Mouse (Mus musculus) hindbrain, postnatal 0 days (tissue): ENCODE results near the gene Fgfr2. TPM values are rescaled to one million over a fixed set of nuclear protein-coding genes. Genes with fewer than 3 reads are reported as not detected.

Experiments used
- ATAC-seq: fragments of 200-750 bp; cut with Nextera tagmentation; 2 replicates; pipeline ENCODE4 v1.8.0; 2017; ENCODE audit warnings: mild to moderate bottlenecking, moderate TSS enrichment, moderate library complexity
- DNase-seq: peaks from one replicate; pipeline ENCODE4 v3.0.0-alpha.2; 2015; ENCODE audit warnings: low spot score
- H3K27ac ChIP-seq: fragments of 300-500 bp; sonication (generic); 2 replicates; pipeline ENCODE4 v1.5.1; 2014; ENCODE audit warnings: mild to moderate bottlenecking
- H3K27me3 ChIP-seq: fragments of 300-500 bp; sonication (generic); 2 replicates; pipeline ENCODE4 v1.6.1; 2014; ENCODE audit warnings: low read length, mixed read lengths; ENCODE audit not compliant: insufficient read depth
- H3K36me3 ChIP-seq: fragments of 300-500 bp; sonication (generic); 2 replicates; pipeline ENCODE4 v1.6.1; 2014; ENCODE audit warnings: low read length, mixed read lengths; ENCODE audit not compliant: insufficient read depth
- H3K4me1 ChIP-seq: fragments of 300-500 bp; sonication (generic); 2 replicates; pipeline ENCODE4 v1.6.1; 2014; ENCODE audit warnings: antibody characterized with exemption, low read length, mixed read lengths; ENCODE audit not compliant: insufficient read depth
- H3K4me2 ChIP-seq: fragments of 300-500 bp; sonication (generic); 2 replicates; pipeline ENCODE4 v1.6.1; 2014; ENCODE audit warnings: low read depth, mild to moderate bottlenecking, low read length, moderate library complexity, mixed read lengths
- H3K4me3 ChIP-seq: fragments of 300-500 bp; sonication (generic); 2 replicates; pipeline ENCODE4 v1.5.1; 2014; ENCODE audit warnings: low read length
- H3K9ac ChIP-seq: fragments of 300-500 bp; sonication (generic); replicated peaks from 2 replicates; pipeline ENCODE4 v1.6.1; 2014; ENCODE audit warnings: mild to moderate bottlenecking, low read length, moderate library complexity, mixed read lengths
- H3K9me3 ChIP-seq: fragments of 300-500 bp; sonication (generic); 2 replicates; pipeline ENCODE4 v1.6.1; 2016; ENCODE audit warnings: low read length, mixed read lengths
- CTCF ChIP-seq: IDR thresholded peaks from 2 replicates; pipeline ENCODE4 v1.5.1; 2016; ENCODE audit warnings: antibody characterized with exemption, control low read depth, low read depth
- WGBS: fragments of 180-500 bp; shearing (Covaris S2); extraction: QIAGEN DNeasy Blood & Tissue Kit; methylation state at CpG from one replicate; pipeline ENCODE4 v1.1.7; 2014; 5-methylcytosine and 5-hydroxymethylcytosine counted together
- polyA plus RNA-seq: library from polyadenylated mRNA; unstranded; fragments of >200 nt; fragmentation: Nextera tagmentation; extraction: Ambion mirVana; gene quantifications from 2 replicates; pipeline ENCODE4 v1.2.1, GENCODE M21; 2015
- total RNA-seq: library from RNA; depleted of rRNA; stranded (reverse); fragments of >200 nt; gene quantifications from 2 replicates; pipeline ENCODE4 v1.2.3, GENCODE M21; 2014

Fgfr2 gene
- total and polyA plus RNA-seq, 2 experiments from 2014 or later = 17.3 to 49.0 TPM

GRCm38 (mm10) chr7:130262528-130263232, 2860.5 kb downstream of the Fgfr2 start:
- Histone ChIP-seq H3K4me3 (peak overlapping the region; percentile 67), H3K4me1 (peaks cover 23% of the 10 kb centered on the region), H3K9ac (peak overlapping the region; percentile 39), H3K36me3 (no peaks in the 10 kb centered on the region), H3K4me2 (peak overlapping the region; percentile 91), H3K27ac (peak overlapping the region; percentile 17; the same call in 1 of the 2 replicates), H3K9me3 (no peaks in the 10 kb centered on the region), H3K27me3 (no peaks in the 10 kb centered on the region)
- DNase-seq = no peak
- no peak for ATAC-seq
- TF ChIP-seq CTCF = no peak
- WGBS = 20% methylated on average over 17 of the region's 17 CpGs

GRCm38 (mm10) chr7:130261684-130262527, 2861.2 kb downstream of the Fgfr2 start:
- WGBS = 29% methylated on average over 17 of the region's 17 CpGs
- H3K4me1 ChIP-seq = peaks cover 23% of the 10 kb centered on the region

GRCm38 (mm10) chr7:130260905-130261683, 2862.1 kb downstream of the Fgfr2 start:
- 43% methylated on average over 20 of the region's 20 CpGs for WGBS
- no peaks in the 10 kb centered on the region for H3K27me3 ChIP-seq
- H3K36me3 ChIP-seq = no peaks in the 10 kb centered on the region
- H3K4me3 ChIP-seq = peak overlapping the region; percentile 67
- no peak for TF ChIP-seq CTCF
- peaks cover 23% of the 10 kb centered on the region for H3K4me1 ChIP-seq
- peak overlapping the region; percentile 39; the same call in 1 of the 2 replicates for H3K9ac ChIP-seq
- DNase-seq (peak; percentile 38), ATAC-seq (no peak)
- H3K4me2 ChIP-seq = peak overlapping the region; percentile 91
- H3K27ac ChIP-seq = peak overlapping the region; percentile 48
- no peaks in the 10 kb centered on the region for H3K9me3 ChIP-seq

More at GRCm38 (mm10) chr7:130261684-130262527, 2861.2 kb downstream of the Fgfr2 start:
- DNase-seq (peak; percentile 62), ATAC-seq (no peak)
- peak overlapping the region; percentile 91 for H3K4me2 ChIP-seq
- TF ChIP-seq CTCF = no peak; the same call in 1 of the 2 replicates
- no peaks in the 10 kb centered on the region for H3K9me3 ChIP-seq
- no peaks in the 10 kb centered on the region for H3K36me3 ChIP-seq
- peak overlapping the region; percentile 17; the same call in 1 of the 2 replicates for H3K27ac ChIP-seq
- H3K4me3 ChIP-seq = peak overlapping the region; percentile 67
- H3K27me3 ChIP-seq = no peaks in the 10 kb centered on the region
- H3K9ac ChIP-seq = peak overlapping the region; percentile 39

GRCm38 (mm10) chr7:130260060-130260459, 2863.1 kb downstream of the Fgfr2 start:
- peak; percentile 56 for TF ChIP-seq CTCF
- Histone ChIP-seq H3K4me3 (peak overlapping the region; percentile 67), H3K4me1 (peaks cover 23% of the 10 kb centered on the region), H3K9me3 (no peaks in the 10 kb centered on the region), H3K36me3 (no peaks in the 10 kb centered on the region), H3K27ac (peak overlapping the region; percentile 48; the same call in 1 of the 2 replicates), H3K9ac (no peak overlapping the region), H3K27me3 (no peaks in the 10 kb centered on the region), H3K4me2 (peak overlapping the region; percentile 91)
- DNase-seq = peak; percentile 63
- peak; percentile 30; the same call in 1 of the 2 replicates for ATAC-seq
- WGBS = 15% methylated on average over 5 of the region's 5 CpGs

- no peak overlapping the region for H3K27ac ChIP-seq
- H3K4me2 ChIP-seq = peak overlapping the region; percentile 20
- H3K9ac ChIP-seq = no peak overlapping the region
- no peak for TF ChIP-seq CTCF
- no peak for DNase-seq
- H3K27me3 ChIP-seq = no peaks in the 10 kb centered on the region
- H3K4me3 ChIP-seq = no peak overlapping the region
- no peaks in the 10 kb centered on the region for H3K36me3 ChIP-seq
- H3K4me1 ChIP-seq = peaks cover 18% of the 10 kb centered on the region
- ATAC-seq = no peak
- WGBS = 31% methylated on average over 9 of the region's 9 CpGs
- no peaks in the 10 kb centered on the region for H3K9me3 ChIP-seq
These were observed 2864.3 kb downstream of the Fgfr2 start for GRCm38 (mm10) chr7:130258704-130259295.
